Mouse (Mus musculus) lung, postnatal 0 days (tissue): Measurements from ENCODE around the gene Elp6. TPM values are rescaled to one million over a fixed set of nuclear protein-coding genes. Genes with fewer than 3 reads are reported as not detected.
A peak's percentile ranks its signal among the peaks of the same experiment; 100 is the strongest.

ENCODE experiments used
- ATAC-seq: fragments of 200-750 bp; cut with Nextera tagmentation; 2 replicates; pipeline ENCODE4 v1.8.0; 2017; ENCODE audit warnings: moderate library complexity
- DNase-seq: peaks from one replicate; pipeline ENCODE4 v3.0.0-alpha.2; 2016; ENCODE audit warnings: low spot score
- H3K27ac ChIP-seq: fragments of 300-500 bp; sonication (generic); 2 replicates; pipeline ENCODE4 v1.5.1; 2014; ENCODE audit warnings: antibody characterized with exemption, mild to moderate bottlenecking, low read length, mixed read lengths
- H3K27me3 ChIP-seq: fragments of 300-500 bp; sonication (generic); replicated peaks from 2 replicates; pipeline ENCODE4 v1.6.1; 2014; ENCODE audit warnings: low read length, mixed read lengths; ENCODE audit not compliant: insufficient read depth
- H3K36me3 ChIP-seq: fragments of 300-500 bp; sonication (generic); 2 replicates; pipeline ENCODE4 v1.6.1; 2014; ENCODE audit warnings: low read length, mixed read lengths; ENCODE audit not compliant: insufficient read depth
- H3K4me1 ChIP-seq: fragments of 300-500 bp; sonication (generic); 2 replicates; pipeline ENCODE4 v1.6.1; 2014; ENCODE audit warnings: antibody characterized with exemption, low read depth, low read length, mixed read lengths; ENCODE audit not compliant: insufficient read depth
- H3K4me2 ChIP-seq: fragments of 300-500 bp; sonication (generic); replicated peaks from 2 replicates; pipeline ENCODE4 v1.6.1; 2014; ENCODE audit warnings: low read depth, mild to moderate bottlenecking, low read length, moderate library complexity, mixed read lengths
- H3K4me3 ChIP-seq: fragments of 300-500 bp; sonication (generic); 2 replicates; pipeline ENCODE4 v1.5.1; 2014; ENCODE audit warnings: low read depth, low read length
- H3K9ac ChIP-seq: fragments of 300-500 bp; sonication (generic); replicated peaks from 2 replicates; pipeline ENCODE4 v1.6.1; 2014; ENCODE audit warnings: low read depth, mild to moderate bottlenecking
- H3K9me3 ChIP-seq: fragments of 300-500 bp; sonication (generic); 2 replicates; pipeline ENCODE4 v1.6.1; 2016; ENCODE audit warnings: low read length, mixed read lengths
- CTCF ChIP-seq: IDR thresholded peaks from 2 replicates; pipeline ENCODE4 v1.5.1; 2016; ENCODE audit warnings: antibody characterized with exemption, mild to moderate bottlenecking
- EP300 ChIP-seq: IDR thresholded peaks from 2 replicates; pipeline ENCODE4 v1.6.1; 2016; ENCODE audit warnings: antibody characterized with exemption, mild to moderate bottlenecking, control low read depth
- WGBS: fragments of 180-500 bp; shearing (Covaris S2); extraction: QIAGEN DNeasy Blood & Tissue Kit; methylation state at CpG from one replicate; pipeline ENCODE4 v1.1.7; 2014; 5-methylcytosine and 5-hydroxymethylcytosine counted together
- microRNA-seq: library from miRNA; unstranded; fragments of <30 nt; microRNA quantifications from one replicate; pipeline ENCODE4, GENCODE M21; 2016
- polyA plus RNA-seq: library from polyadenylated mRNA; unstranded; fragments of >200 nt; fragmentation: Nextera tagmentation; extraction: Ambion mirVana; gene quantifications from 2 replicates; pipeline ENCODE4 v1.2.1, GENCODE M21; 2015

Gene Elp6
- polyA plus RNA-seq, 1 experiment from 2014 or later, result 6.9 TPM

- Histone ChIP-seq H3K4me1 (no peaks in the 10 kb centered on the region), H3K4me2 (no peak overlapping the region), H3K36me3 (no peaks in the 10 kb centered on the region), H3K27ac (no peak overlapping the region), H3K4me3 (no peak overlapping the region), H3K9me3 (no peaks in the 10 kb centered on the region), H3K27me3 (no peaks in the 10 kb centered on the region), H3K9ac (no peak overlapping the region)
- 0 out of 2 replicates have a peak, but pooled peaks have one; percentile 9 for ATAC-seq
- 75% methylated on average over 2 of the region's 2 CpGs for WGBS
- DNase-seq, result peak; percentile 33
- TF ChIP-seq EP300, result no peak
- no peak for TF ChIP-seq CTCF
Observed at GRCm38 (mm10) chr9:110358341-110358740, 53.4 kb downstream of the Elp6 start.

- no peak for TF ChIP-seq CTCF
- no peak for TF ChIP-seq EP300
- Histone ChIP-seq H3K4me2 (no peak overlapping the region), H3K4me3 (no peak overlapping the region), H3K9ac (no peak overlapping the region), H3K27ac (no peak overlapping the region), H3K9me3 (no peaks in the 10 kb centered on the region), H3K36me3 (no peaks in the 10 kb centered on the region), H3K4me1 (no peaks in the 10 kb centered on the region), H3K27me3 (no peaks in the 10 kb centered on the region)
- ATAC-seq (no peak), DNase-seq (no peak)
- WGBS, result 42% methylated on average over 12 of the region's 12 CpGs
Observed at GRCm38 (mm10) chr9:110361299-110361698, 56.3 kb downstream of the Elp6 start.

GRCm38 (mm10) chr9:110362337-110362736, 57.4 kb downstream of the Elp6 start:
- Histone ChIP-seq H3K27ac (no peak overlapping the region), H3K9ac (no peak overlapping the region), H3K36me3 (no peaks in the 10 kb centered on the region), H3K4me1 (no peaks in the 10 kb centered on the region), H3K4me3 (no peak overlapping the region), H3K4me2 (no peak overlapping the region), H3K27me3 (no peaks in the 10 kb centered on the region), H3K9me3 (no peaks in the 10 kb centered on the region)
- WGBS, result 72% methylated on average over 10 of the region's 10 CpGs
- no peak for TF ChIP-seq CTCF
- TF ChIP-seq EP300, result no peak
- DNase-seq (peak; percentile 34), ATAC-seq (peak; percentile 84)

- H3K27me3 ChIP-seq, result no peaks in the 10 kb centered on the region
- ATAC-seq (peak; percentile 46; the same call in 1 of the 2 replicates), DNase-seq (peak; percentile 35)
- no peak overlapping the region for H3K27ac ChIP-seq
- no peaks in the 10 kb centered on the region for H3K4me1 ChIP-seq
- H3K36me3 ChIP-seq, result no peaks in the 10 kb centered on the region
- H3K4me2 ChIP-seq, result no peak overlapping the region
- WGBS, result 50% methylated on average over 5 of the region's 5 CpGs
- no peak for TF ChIP-seq CTCF
- TF ChIP-seq EP300, result no peak
- H3K9me3 ChIP-seq, result no peaks in the 10 kb centered on the region
- H3K4me3 ChIP-seq, result no peak overlapping the region
- no peak overlapping the region for H3K9ac ChIP-seq
Observed at GRCm38 (mm10) chr9:110366746-110367145, 61.8 kb downstream of the Elp6 start.

GRCm38 (mm10) chr9:110369860-110370259, 64.9 kb downstream of the Elp6 start:
- no peaks in the 10 kb centered on the region for H3K9me3 ChIP-seq
- DNase-seq (no peak), ATAC-seq (no peak)
- no peak overlapping the region for H3K4me3 ChIP-seq
- no peak overlapping the region for H3K4me2 ChIP-seq
- no peaks in the 10 kb centered on the region for H3K4me1 ChIP-seq
- 87% methylated on average over 3 of the region's 3 CpGs for WGBS
- H3K36me3 ChIP-seq, result 0 out of 2 replicates have a peak, but pooled peaks cover 5% of the 10 kb centered on the region
- H3K27ac ChIP-seq, result no peak overlapping the region
- no peaks in the 10 kb centered on the region for H3K27me3 ChIP-seq
- TF ChIP-seq CTCF (no peak), EP300 (no peak)
- H3K9ac ChIP-seq, result no peak overlapping the region

Small RNA genes within 50 kb of the gene (microRNA-seq; reads per million reads assigned to microRNA genes)
- gene Mir6236, result 14.7 reads per million, percentile 27 among the genes with 10 or more reads in this experiment

Other genes starting within 250 kb of the Elp6 start
- gene Smarcc1, start 187.5 kb upstream of the Elp6 start, polyA plus RNA-seq, result 26.4 and 29.2 TPM in 2 replicates
- gene Dhx30, start 187.3 kb upstream of the Elp6 start, polyA plus RNA-seq, result 51.7 and 56.7 TPM in 2 replicates
- gene Cspg5, start 61.4 kb upstream of the Elp6 start, polyA plus RNA-seq, result 1.9 and 2.1 TPM in 2 replicates
- 18.1 and 21.3 TPM in 2 replicates for gene Scap, start 28.1 kb downstream of the Elp6 start, polyA plus RNA-seq
- 8.8 and 11.2 TPM in 2 replicates for gene Ptpn23, start 103.0 kb downstream of the Elp6 start, polyA plus RNA-seq
- gene Ngp, start 114.6 kb downstream of the Elp6 start, polyA plus RNA-seq, result 24.6 and 30.7 TPM in 2 replicates
- 4.1 and 4.5 TPM in 2 replicates for gene Klhl18, start 171.5 kb downstream of the Elp6 start, polyA plus RNA-seq
- gene Kif9, start 171.8 kb downstream of the Elp6 start, polyA plus RNA-seq, result 3.4 TPM in 2 replicates
- gene Setd2, start 227.4 kb downstream of the Elp6 start, polyA plus RNA-seq, result 22.0 and 24.0 TPM in 2 replicates